Mouse (Mus musculus) testis, adult 2 months (tissue): Measurements from ENCODE around the gene Pde4a.

Experiments used
- CTCF ChIP-seq: fragments of 200-500 bp; IDR thresholded peaks from 2 replicates; pipeline ENCODE4 v1.5.1; 2012; ENCODE audit warnings: low read depth, mild to moderate bottlenecking, inconsistent platforms, low read length, moderate library complexity; ENCODE audit not compliant: control insufficient read depth, insufficient read depth, insufficient replicate concordance
- POLR2A ChIP-seq: fragments of 200-500 bp; IDR thresholded peaks from 2 replicates; pipeline ENCODE4 v1.6.1; 2012; ENCODE audit warnings: low read depth, mild to moderate bottlenecking, inconsistent platforms, low read length, moderate library complexity; ENCODE audit not compliant: control insufficient read depth

GRCm38 (mm10) chr9:21189905-21190304, 24.4 kb downstream of the Pde4a start:
- TF ChIP-seq POLR2A (no peak), CTCF (no peak)
